Mouse (Mus musculus) kidney, adult 2 months (tissue): ENCODE measurements around the gene Dhx58.

ENCODE experiments used
- CTCF ChIP-seq: fragments of 200-500 bp; conservative IDR thresholded peaks from 2 replicates; pipeline ENCODE4 v1.5.1; 2011; ENCODE audit warnings: low read depth, mild to moderate bottlenecking, control low read depth, low read length, moderate library complexity, mixed read lengths; ENCODE audit not compliant: insufficient read depth, insufficient read length
- POLR2A ChIP-seq: fragments of 200-500 bp; IDR thresholded peaks from one replicate; pipeline ENCODE4 v1.6.1; 2011; ENCODE audit warnings: low read depth, low read length, control low read depth

- TF ChIP-seq POLR2A (no peak), CTCF (no peak)
Measured at GRCm38 (mm10) chr11:100718462-100718861, 14.4 kb upstream of the Dhx58 start.
